Mouse (Mus musculus) olfactory bulb, adult 2 months (tissue): Measurements from ENCODE around the gene Clic5.

Experiments
- CTCF ChIP-seq: fragments of 200-500 bp; IDR thresholded peaks from 2 replicates; pipeline ENCODE4 v1.5.1; 2012; ENCODE audit warnings: low read depth, mild to moderate bottlenecking, low read length, moderate library complexity; ENCODE audit not compliant: insufficient read depth
- POLR2A ChIP-seq: fragments of 200-500 bp; IDR thresholded peaks from 2 replicates; pipeline ENCODE4 v1.6.1; 2012; ENCODE audit warnings: mild to moderate bottlenecking, low read depth, low read length, moderate library complexity; ENCODE audit not compliant: insufficient read depth

DNA sequence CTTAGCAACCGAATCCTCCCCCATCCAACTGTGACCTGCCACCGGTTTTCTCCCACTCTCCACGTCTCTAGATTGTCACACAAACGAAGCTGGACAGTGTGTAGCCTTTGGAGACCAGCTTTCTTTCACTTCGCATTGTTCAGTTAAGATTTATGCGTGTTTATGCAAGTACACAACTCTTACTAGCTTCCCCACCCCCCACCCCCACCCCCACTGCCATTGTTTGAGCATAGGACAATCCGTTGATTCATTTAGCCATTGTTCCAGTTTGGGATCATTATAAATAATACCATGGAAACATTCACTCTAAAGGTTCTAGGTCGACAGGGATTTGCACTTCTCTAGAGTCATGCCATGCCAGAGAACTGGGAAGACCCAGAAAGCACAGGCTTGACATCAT, 7.0 kb upstream of the Clic5 start:
- TF ChIP-seq POLR2A (no peak), CTCF (no peak)
